Mouse (Mus musculus) megakaryocyte, embryonic 14.5 days (primary cell): ENCODE data around the gene Cpsf4. TPM values are rescaled to one million over a fixed set of nuclear protein-coding genes. Genes with fewer than 3 reads are reported as not detected.
"Not testable (repeated sequence)": the region's sequence is repeated elsewhere in the genome, so short reads cannot be mapped to it uniquely, and the experiment has no call there.

Source experiments
- H3K27me3 ChIP-seq: replicated peaks from 2 replicates; pipeline ENCODE3; 2012; ENCODE audit warnings: inconsistent platforms
- H3K36me3 ChIP-seq: replicated peaks from 2 replicates; pipeline ENCODE3; 2012; ENCODE audit warnings: low read length, inconsistent platforms, mixed read lengths
- H3K4me1 ChIP-seq: 2 replicates; pipeline ENCODE4 v1.6.1; 2012; ENCODE audit warnings: inconsistent platforms
- H3K4me3 ChIP-seq: replicated peaks from 2 replicates; pipeline ENCODE3; 2012; ENCODE audit warnings: moderate library complexity, mild to moderate bottlenecking, inconsistent platforms
- H3K9me3 ChIP-seq: 2 replicates; pipeline ENCODE4 v1.6.1; 2012; ENCODE audit warnings: inconsistent platforms
- FLI1 ChIP-seq: IDR thresholded peaks from 2 replicates; pipeline ENCODE4 v1.6.1; 2012; ENCODE audit warnings: low read length, inconsistent platforms, mixed read lengths
- GATA1 ChIP-seq: IDR thresholded peaks from 3 replicates; pipeline ENCODE4 v1.6.1; 2012; ENCODE audit warnings: mixed read lengths, low read length, inconsistent platforms, borderline replicate concordance
- polyA plus RNA-seq: library from polyadenylated mRNA; stranded (reverse); fragments of >175 nt; gene quantifications from 2 replicates; pipeline ENCODE4 v1.2.3, GENCODE M21; 2012; ENCODE audit warnings: low replicate concordance; ENCODE audit not compliant: insufficient read depth

Gene Cpsf4
- polyA plus RNA-seq, 1 experiment, result 53.5 TPM

- Histone ChIP-seq H3K36me3 (peaks cover 95% of the 10 kb centered on the region), H3K27me3 (no peaks in the 10 kb centered on the region), H3K4me3 (no peak overlapping the region), H3K4me1 (peaks cover 25% of the 10 kb centered on the region), H3K9me3 (0 out of 2 replicates have a peak, but pooled peaks cover 2% of the 10 kb centered on the region)
- TF ChIP-seq GATA1 (no peak), FLI1 (no peak)
Observed at GRCm38 (mm10) chr5:145130995-145131394, 36.0 kb upstream of the Cpsf4 start.

DNA sequence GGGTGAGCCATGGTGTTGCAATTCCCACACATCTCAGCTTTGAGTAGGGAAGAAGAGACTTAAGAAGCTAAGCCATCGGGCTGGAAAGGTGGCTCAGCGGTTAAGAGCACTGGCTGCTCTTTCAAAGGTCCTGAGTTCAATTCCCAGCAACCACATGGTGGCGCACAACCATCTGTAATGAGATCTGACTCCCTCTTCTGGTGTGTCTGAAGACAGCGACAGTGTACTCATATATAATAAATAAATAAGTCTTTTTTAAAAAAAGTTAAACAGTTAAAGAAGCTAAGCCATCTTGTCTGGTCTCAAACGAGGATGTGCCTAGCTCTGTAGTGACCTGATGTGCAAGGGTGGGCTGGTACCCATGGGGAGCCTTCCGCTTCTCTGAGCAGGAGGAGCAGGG, 33.7 kb upstream of the Cpsf4 start:
- peaks cover 88% of the 10 kb centered on the region for H3K36me3 ChIP-seq
- H3K27me3 ChIP-seq, H3K4me3 ChIP-seq, H3K9me3 ChIP-seq: not testable (repeated sequence)
- peaks cover 34% of the 10 kb centered on the region for H3K4me1 ChIP-seq

DNA sequence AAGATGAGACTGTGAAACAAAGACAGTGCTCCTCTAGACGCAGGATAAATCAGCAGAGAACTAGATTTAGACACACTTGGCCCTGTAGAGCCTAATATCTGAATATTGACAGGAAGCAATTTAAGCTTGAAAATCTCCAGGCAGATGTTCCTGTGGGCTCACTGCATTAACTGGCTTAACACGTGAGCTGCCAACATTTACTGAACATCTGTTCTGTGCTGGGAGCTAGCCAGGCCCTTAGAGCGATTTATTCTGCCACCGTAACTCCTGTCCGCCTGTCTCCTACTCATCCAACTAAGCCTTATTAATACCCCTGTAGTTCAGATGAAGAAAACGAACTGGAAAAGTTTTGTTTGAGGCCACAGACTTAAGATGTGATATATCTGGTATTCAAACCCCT, 28.2 kb upstream of the Cpsf4 start:
- Histone ChIP-seq H3K9me3 (no peaks in the 10 kb centered on the region), H3K27me3 (no peaks in the 10 kb centered on the region), H3K4me3 (peak overlapping the region; percentile 99), H3K36me3 (peaks cover 64% of the 10 kb centered on the region), H3K4me1 (peaks cover 60% of the 10 kb centered on the region)
- TF ChIP-seq FLI1 (no peak), GATA1 (no peak)

DNA sequence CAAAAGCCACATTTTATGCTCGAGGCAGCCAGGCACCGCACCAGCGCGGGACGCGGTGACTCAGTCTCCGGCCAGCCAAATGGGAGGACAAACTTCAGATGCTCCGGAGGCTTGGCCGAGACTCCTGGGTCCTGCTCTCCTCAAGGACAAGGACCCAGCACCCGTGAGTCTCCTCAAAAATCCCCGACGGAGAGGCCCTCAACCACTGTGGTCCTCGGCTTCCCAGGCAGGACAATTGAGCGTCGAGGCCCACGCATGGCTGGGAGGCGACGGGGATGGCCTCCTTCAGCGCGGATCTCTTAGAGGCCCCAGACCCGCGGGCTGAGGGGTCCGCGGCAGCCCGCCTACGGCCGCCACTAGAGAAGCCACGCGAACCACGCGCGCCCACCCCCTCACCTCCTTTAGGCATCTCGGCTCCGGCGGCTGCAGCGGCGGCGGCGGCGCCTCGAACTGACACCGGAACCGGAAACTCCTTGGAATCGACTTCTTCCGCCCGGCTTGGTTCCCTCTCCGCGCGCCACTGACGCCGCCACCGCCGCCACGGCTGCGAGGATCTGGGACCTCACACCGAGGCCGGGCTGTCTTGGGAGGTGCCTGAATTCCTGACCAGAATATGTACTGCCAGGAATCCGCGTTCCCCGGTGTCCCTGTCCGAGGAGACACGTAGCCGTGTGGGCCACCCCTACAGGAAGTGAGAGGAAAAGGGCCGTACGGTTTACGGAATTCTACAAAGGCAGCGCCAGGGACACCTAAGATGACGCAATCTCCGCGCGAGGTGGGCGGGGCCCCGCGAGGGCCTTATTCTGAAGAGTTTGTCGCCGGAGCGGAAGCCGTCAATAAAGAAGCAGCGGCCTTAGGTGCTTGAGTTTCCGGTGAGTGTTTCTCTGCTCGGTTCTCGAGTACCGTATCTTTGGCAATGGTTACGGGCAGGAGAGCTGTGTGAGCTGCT, 27.2 kb upstream of the Cpsf4 start, which contains the start of the genes Pdap1 and Bud31:
Gene Pdap1, minus strand, starts transcription at position 668 of the 949 bp plus-strand sequence.
Gene Bud31, plus strand, starts transcription at position 792 of the 949 bp plus-strand sequence.
- H3K9me3 ChIP-seq, result no peaks in the 10 kb centered on the region
- H3K36me3 ChIP-seq, result peaks cover 64% of the 10 kb centered on the region
- H3K4me1 ChIP-seq, result peaks cover 56% of the 10 kb centered on the region

GRCm38 (mm10) chr5:145140611-145141010, 26.4 kb upstream of the Cpsf4 start:
- TF ChIP-seq GATA1, result no peak
- TF ChIP-seq FLI1, result no peak
- Histone ChIP-seq H3K36me3 (peaks cover 64% of the 10 kb centered on the region), H3K4me1 (peaks cover 56% of the 10 kb centered on the region), H3K4me3 (peak overlapping the region; percentile 99), H3K27me3 (no peaks in the 10 kb centered on the region), H3K9me3 (no peaks in the 10 kb centered on the region)

More for the DNA sequence above, 27.2 kb upstream of the Cpsf4 start, which contains the start of the genes Pdap1 and Bud31:
- Histone ChIP-seq H3K27me3 (no peaks in the 10 kb centered on the region), H3K4me3 (peak within 1 kb of the TSS; percentile 99)
- TF ChIP-seq FLI1, result 0 out of 2 replicates have a peak, but pooled peaks have one; percentile 6
- TF ChIP-seq GATA1, result no peak

- peaks cover 100% of the 10 kb centered on the region for H3K36me3 ChIP-seq
- H3K27me3 ChIP-seq, result no peaks in the 10 kb centered on the region
- TF ChIP-seq GATA1 (no peak), FLI1 (no peak)
- H3K9me3 ChIP-seq, result no peaks in the 10 kb centered on the region
- peaks cover 43% of the 10 kb centered on the region for H3K4me1 ChIP-seq
- H3K4me3 ChIP-seq, result no peak overlapping the region
Observed at GRCm38 (mm10) chr5:145147748-145148147, 19.3 kb upstream of the Cpsf4 start.

DNA sequence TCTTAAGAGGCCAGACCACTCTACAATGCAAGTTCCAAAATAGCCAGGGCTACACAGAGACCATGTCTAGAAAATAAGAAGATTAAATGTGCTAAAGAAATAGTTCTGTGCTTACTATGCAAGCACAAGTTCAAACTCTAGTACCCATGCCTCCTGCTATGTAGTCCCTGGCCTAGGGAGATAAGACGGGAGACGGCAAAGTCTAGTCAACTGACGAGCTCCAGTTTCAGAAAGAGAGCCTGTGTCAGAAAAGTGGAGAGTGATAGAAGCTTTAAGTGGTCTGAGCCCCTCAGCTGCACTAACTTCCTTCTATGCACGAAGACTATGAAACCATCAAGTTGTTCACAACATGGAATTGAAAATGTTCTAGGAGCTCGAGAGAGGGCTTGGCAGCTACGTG, 17.7 kb upstream of the Cpsf4 start:
- no peaks in the 10 kb centered on the region for H3K27me3 ChIP-seq
- TF ChIP-seq FLI1 (no peak), GATA1 (no peak)
- H3K4me3 ChIP-seq, result no peak overlapping the region
- H3K9me3 ChIP-seq, result peaks cover 5% of the 10 kb centered on the region; the same call in 1 of the 2 replicates
- H3K36me3 ChIP-seq, result peaks cover 100% of the 10 kb centered on the region
- H3K4me1 ChIP-seq, result peaks cover 45% of the 10 kb centered on the region

GRCm38 (mm10) chr5:145152690-145153089, 14.3 kb upstream of the Cpsf4 start:
- Histone ChIP-seq H3K36me3 (peaks cover 96% of the 10 kb centered on the region), H3K4me1 (peaks cover 39% of the 10 kb centered on the region)
- TF ChIP-seq FLI1, result no peak
- no peak for TF ChIP-seq GATA1

DNA sequence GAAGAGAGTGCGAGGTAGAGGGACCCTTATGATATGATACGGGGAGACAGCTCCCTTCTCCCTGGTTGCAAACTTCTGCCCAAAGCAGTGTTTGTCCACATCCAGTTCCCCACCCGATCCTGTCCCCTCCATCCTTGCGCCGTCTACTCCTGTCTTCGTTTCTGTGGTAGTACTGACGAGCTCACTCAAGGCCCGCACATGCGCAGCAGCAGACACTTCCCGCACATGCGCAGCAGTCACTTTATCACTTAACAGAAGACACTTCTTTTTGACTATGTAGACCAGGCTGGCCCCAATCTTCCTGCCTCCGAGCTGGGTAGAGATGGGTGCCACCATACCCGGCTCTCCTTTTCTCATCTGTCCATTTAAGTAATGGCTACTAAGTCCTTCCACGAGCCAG, 5.7 kb upstream of the Cpsf4 start:
- no peak for TF ChIP-seq FLI1
- H3K9me3 ChIP-seq, result no peaks in the 10 kb centered on the region
- peaks cover 35% of the 10 kb centered on the region for H3K4me1 ChIP-seq
- H3K36me3 ChIP-seq, result peaks cover 84% of the 10 kb centered on the region
- no peak overlapping the region for H3K4me3 ChIP-seq
- no peaks in the 10 kb centered on the region for H3K27me3 ChIP-seq

More at GRCm38 (mm10) chr5:145152690-145153089, 14.3 kb upstream of the Cpsf4 start:
- Histone ChIP-seq H3K9me3 (peaks cover 5% of the 10 kb centered on the region; the same call in 1 of the 2 replicates), H3K4me3 (peak overlapping the region; percentile 40), H3K27me3 (no peaks in the 10 kb centered on the region)

GRCm38 (mm10) chr5:145164710-145165109, 2.3 kb upstream of the Cpsf4 start:
- peaks cover 53% of the 10 kb centered on the region for H3K4me1 ChIP-seq
- no peak overlapping the region for H3K4me3 ChIP-seq
- H3K9me3 ChIP-seq, result no peaks in the 10 kb centered on the region
- no peaks in the 10 kb centered on the region for H3K27me3 ChIP-seq
- TF ChIP-seq GATA1, result no peak
- no peak for TF ChIP-seq FLI1
- peaks cover 58% of the 10 kb centered on the region for H3K36me3 ChIP-seq
